Mouse (Mus musculus) G1E (cell line): ENCODE data around the gene Phf11c.

Source experiments
- CTCF ChIP-seq: IDR thresholded peaks from 2 replicates; pipeline ENCODE4 v1.5.1; 2012; ENCODE audit warnings: low read depth, low read length, inconsistent platforms, mixed read lengths
- GATA1 ChIP-seq: IDR thresholded peaks from 2 replicates; pipeline ENCODE4 v1.6.1; 2012; ENCODE audit warnings: borderline replicate concordance, low read length, inconsistent platforms, mixed read lengths
- GATA2 ChIP-seq: IDR thresholded peaks from 2 replicates; pipeline ENCODE4 v1.6.1; 2012; ENCODE audit warnings: low read depth, low read length, inconsistent platforms, borderline replicate concordance
- POLR2AphosphoS5 ChIP-seq: IDR thresholded peaks from 2 replicates; pipeline ENCODE4 v1.6.1; 2012; ENCODE audit warnings: low read depth, low read length, inconsistent platforms; ENCODE audit not compliant: insufficient replicate concordance
- TAL1 ChIP-seq: conservative IDR thresholded peaks from 2 replicates; pipeline ENCODE4 v1.6.1; 2012; ENCODE audit warnings: low read depth, low read length, inconsistent platforms, mixed read lengths

DNA sequence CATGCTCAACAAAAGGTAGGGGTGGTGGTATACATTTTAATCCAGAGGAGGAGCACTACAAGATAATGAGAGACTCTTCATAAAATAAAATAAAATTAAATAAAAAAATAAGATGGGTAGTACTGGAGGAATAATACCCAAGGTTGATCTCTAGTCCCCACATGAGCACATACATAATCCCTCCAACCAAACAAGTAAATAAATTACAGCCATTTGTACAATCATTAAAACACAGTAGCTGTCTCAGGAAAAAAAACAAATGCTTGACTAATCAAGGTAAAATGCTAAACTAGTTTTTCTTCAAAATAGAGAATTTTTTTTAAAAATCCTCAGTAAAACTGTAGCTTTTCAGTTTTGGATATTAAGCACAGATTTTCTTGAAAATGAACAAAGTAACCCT, 40.0 kb upstream of the Phf11c start:
- TF ChIP-seq CTCF: no peak
- TF ChIP-seq GATA1: no peak
- no peak for TF ChIP-seq TAL1
- TF ChIP-seq POLR2AphosphoS5: no peak
- TF ChIP-seq GATA2: no peak
